Mouse (Mus musculus): ENCODE results near the gene Kif1c. TPM values are rescaled to one million over a fixed set of nuclear protein-coding genes. Genes with fewer than 3 reads are reported as not detected.
"Not testable (repeated sequence)": the region's sequence is repeated elsewhere in the genome, so short reads cannot be mapped to it uniquely, and the experiment has no call there.

Gene Kif1c
- polyA plus RNA-seq, 1 experiment: 13.9 TPM

DNA sequence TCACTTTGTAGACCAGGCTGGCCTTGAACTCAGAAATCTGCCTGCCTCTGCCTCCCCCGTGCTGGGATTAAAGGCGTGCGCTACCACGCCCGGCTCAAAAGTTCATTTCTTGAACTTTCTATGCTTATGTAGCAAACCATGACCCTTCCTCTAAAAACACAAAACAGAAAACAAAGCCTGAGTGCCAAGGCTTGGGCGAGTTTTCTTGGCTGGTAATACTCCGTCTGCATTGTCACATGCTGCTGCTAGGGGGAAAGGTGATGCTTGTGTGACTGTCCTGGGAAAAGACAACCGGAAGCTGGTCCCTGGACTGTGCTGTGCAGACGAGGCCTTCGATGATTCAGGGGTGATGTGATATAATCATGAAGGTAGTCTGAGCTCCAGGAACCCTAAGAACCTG, 52.8 kb downstream of the Kif1c start:
- H3K27me3 ChIP-seq (replicated peaks): peaks cover 35% of the 10 kb centered on the region
- no peak overlapping the region for H3K4me3 ChIP-seq (replicated peaks)
- H3K36me3 ChIP-seq (replicated peaks; ENCODE audit: low read length): no peaks in the 10 kb centered on the region
- peaks cover 12% of the 10 kb centered on the region for H3K9me3 ChIP-seq
- no peak for TF ChIP-seq GATA1 (IDR thresholded peaks at IDR 0.05; ENCODE audit: borderline replicate concordance, low read length)
- no peak for TF ChIP-seq FLI1 (IDR thresholded peaks at IDR 0.05; ENCODE audit: low read length)
- H3K4me1 ChIP-seq: peaks cover 10% of the 10 kb centered on the region

DNA sequence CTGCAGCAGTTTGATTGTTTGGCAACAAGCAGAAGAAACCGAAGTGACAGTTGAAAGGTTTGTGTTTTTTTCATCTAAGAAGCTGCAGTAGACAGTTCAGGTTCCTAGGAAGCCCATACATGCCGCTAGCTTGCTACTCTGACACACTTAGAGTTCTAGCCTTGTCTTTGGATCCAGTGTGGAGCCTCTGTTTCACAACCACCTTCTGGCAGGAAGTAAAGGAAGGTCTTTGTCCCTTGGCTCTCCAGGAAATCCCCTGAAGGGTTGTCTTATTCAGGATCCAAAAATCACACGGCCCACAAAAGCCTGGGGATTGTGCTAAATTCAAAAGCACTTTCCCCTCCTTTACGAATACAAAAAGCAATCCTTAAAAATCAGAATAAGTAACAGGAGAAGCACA, 54.1 kb downstream of the Kif1c start:
- no peaks in the 10 kb centered on the region for H3K36me3 ChIP-seq (replicated peaks; ENCODE audit: low read length)
- no peaks in the 10 kb centered on the region for H3K9me3 ChIP-seq
- no peak overlapping the region for H3K4me3 ChIP-seq (replicated peaks)
- H3K27me3 ChIP-seq (replicated peaks): peaks cover 34% of the 10 kb centered on the region
- TF ChIP-seq GATA1 (IDR thresholded peaks at IDR 0.05; ENCODE audit: borderline replicate concordance, low read length) (no peak), FLI1 (IDR thresholded peaks at IDR 0.05; ENCODE audit: low read length) (no peak)
- H3K4me1 ChIP-seq: peaks cover 16% of the 10 kb centered on the region

DNA sequence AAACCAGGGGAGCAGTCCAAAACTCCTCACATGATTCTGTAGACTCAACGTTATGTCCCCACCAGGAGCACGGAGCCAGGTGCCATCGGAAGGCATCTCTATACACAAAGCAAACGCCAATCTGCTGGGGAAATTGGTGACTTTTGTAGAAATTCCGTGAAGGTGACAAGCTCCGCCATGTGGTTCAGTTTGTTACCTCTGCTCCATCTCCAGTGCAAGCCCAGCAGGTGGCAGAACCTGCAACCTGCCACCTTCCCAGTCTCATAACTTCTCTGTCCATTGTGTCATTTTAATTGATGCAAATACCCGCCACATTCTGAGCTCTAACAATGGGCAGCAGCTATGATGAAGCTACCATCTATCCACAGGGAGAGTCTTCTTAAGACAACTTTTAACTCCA, 54.6 kb downstream of the Kif1c start:
- H3K36me3 ChIP-seq (replicated peaks; ENCODE audit: low read length): no peaks in the 10 kb centered on the region
- peaks cover 16% of the 10 kb centered on the region for H3K4me1 ChIP-seq
- TF ChIP-seq FLI1 (IDR thresholded peaks at IDR 0.05; ENCODE audit: low read length) (no peak), GATA1 (IDR thresholded peaks at IDR 0.05; ENCODE audit: borderline replicate concordance, low read length) (no peak)
- no peak overlapping the region for H3K4me3 ChIP-seq (replicated peaks)
- H3K9me3 ChIP-seq: no peaks in the 10 kb centered on the region
- peaks cover 32% of the 10 kb centered on the region for H3K27me3 ChIP-seq (replicated peaks)

DNA sequence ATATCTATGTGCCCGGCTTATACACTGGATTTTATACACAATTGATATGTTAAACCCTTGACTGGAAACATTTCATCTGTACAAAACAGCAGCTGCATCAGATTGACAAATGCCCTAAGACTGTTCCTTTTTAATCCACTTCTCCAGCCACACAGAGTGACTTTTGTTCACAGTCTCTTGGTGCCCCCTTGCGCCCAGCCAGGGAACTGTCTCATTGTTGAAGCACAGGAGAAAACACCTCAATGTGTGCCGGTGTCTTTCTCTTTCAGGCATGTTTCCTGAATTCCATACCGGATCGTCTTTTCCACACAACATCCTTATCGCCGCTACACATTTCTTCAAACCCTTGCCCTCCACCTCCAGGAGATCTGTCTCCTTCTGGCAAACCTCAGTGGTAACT, 55.3 kb downstream of the Kif1c start:
- H3K4me1 ChIP-seq: peaks cover 16% of the 10 kb centered on the region
- peak overlapping the region; percentile 66 for H3K4me3 ChIP-seq (replicated peaks)
- TF ChIP-seq GATA1 (IDR thresholded peaks at IDR 0.05; ENCODE audit: borderline replicate concordance, low read length) (no peak), FLI1 (IDR thresholded peaks at IDR 0.05; ENCODE audit: low read length) (no peak)
- H3K27me3 ChIP-seq (replicated peaks): peaks cover 28% of the 10 kb centered on the region
- H3K36me3 ChIP-seq (replicated peaks; ENCODE audit: low read length): no peaks in the 10 kb centered on the region
- no peaks in the 10 kb centered on the region for H3K9me3 ChIP-seq

DNA sequence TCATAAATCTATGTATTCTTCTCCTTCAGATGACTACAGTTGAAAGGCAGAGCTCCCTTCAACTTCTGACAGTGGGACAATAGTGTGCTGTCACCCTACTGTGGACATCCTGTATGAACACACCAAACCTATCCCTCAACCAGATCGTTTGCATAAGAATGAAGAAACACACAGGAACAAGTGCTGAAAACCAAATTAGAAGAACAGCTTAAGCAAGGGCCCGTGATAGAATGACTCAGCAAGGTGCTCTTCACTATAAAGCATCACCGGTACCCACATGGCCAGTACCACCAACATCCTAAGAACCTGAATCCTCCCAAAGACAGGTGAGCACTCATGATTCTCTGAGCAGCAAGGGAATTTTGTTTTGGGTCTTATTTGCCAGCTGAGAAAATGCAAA, 60.1 kb downstream of the Kif1c start:
- not testable (repeated sequence) for H3K36me3 ChIP-seq (replicated peaks; ENCODE audit: low read length); H3K4me3 ChIP-seq (replicated peaks); H3K9me3 ChIP-seq
- Histone ChIP-seq H3K4me1 (peaks cover 40% of the 10 kb centered on the region), H3K27me3 (replicated peaks) (peaks cover 12% of the 10 kb centered on the region)

DNA sequence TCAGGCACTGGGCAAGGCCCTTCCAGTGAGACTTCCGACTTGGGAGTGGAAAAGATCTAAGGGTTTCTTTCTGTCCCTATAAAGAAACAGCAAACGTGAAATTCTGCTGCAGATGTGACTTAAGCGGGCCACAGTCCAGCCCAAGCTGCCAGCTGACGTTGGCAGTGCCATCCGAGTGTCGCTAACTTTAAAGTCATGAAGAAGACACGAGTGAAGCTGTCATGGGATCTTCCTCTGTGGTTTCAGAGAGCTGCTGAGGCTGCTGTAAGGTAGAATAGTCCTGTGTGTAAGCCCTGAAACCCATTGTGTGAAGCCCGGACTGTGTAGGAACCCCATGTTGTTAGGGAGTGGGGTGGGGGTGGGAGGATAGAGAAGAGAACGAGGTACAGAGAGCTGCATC, 62.3 kb downstream of the Kif1c start:
- Histone ChIP-seq H3K4me3 (replicated peaks) (no peak overlapping the region), H3K9me3 (no peaks in the 10 kb centered on the region)

DNA sequence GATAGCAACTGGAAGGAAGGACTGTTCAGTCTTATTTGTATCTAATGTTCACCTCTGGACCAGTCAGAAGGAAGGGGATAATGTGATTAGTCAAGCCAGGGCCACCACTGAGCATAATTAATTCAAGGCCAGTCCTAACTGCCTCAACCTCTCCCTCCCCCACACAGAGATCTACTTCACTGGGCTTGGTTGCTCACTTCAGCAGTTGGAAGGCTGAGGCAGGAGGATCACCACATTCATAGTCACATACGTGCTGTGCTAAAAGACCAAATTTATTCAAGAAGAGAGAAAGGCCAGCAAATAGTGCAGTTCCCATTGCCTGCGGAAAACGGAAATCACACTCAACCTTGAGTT, 63.2 kb downstream of the Kif1c start:
- peaks cover 10% of the 10 kb centered on the region for H3K36me3 ChIP-seq (replicated peaks; ENCODE audit: low read length)
- peaks cover 2% of the 10 kb centered on the region for H3K27me3 ChIP-seq (replicated peaks)
- TF ChIP-seq GATA1 (IDR thresholded peaks at IDR 0.05; ENCODE audit: borderline replicate concordance, low read length): no peak
- TF ChIP-seq FLI1 (IDR thresholded peaks at IDR 0.05; ENCODE audit: low read length): no peak
- peaks cover 45% of the 10 kb centered on the region for H3K4me1 ChIP-seq
- no peaks in the 10 kb centered on the region for H3K9me3 ChIP-seq
- H3K4me3 ChIP-seq (replicated peaks): peak overlapping the region; percentile 98

More for the DNA sequence above, 62.3 kb downstream of the Kif1c start:
- Histone ChIP-seq H3K4me1 (peaks cover 47% of the 10 kb centered on the region), H3K27me3 (replicated peaks) (peaks cover 2% of the 10 kb centered on the region), H3K36me3 (replicated peaks; ENCODE audit: low read length) (peaks cover 4% of the 10 kb centered on the region)
- no peak for TF ChIP-seq FLI1 (IDR thresholded peaks at IDR 0.05; ENCODE audit: low read length)
- no peak for TF ChIP-seq GATA1 (IDR thresholded peaks at IDR 0.05; ENCODE audit: borderline replicate concordance, low read length)

DNA sequence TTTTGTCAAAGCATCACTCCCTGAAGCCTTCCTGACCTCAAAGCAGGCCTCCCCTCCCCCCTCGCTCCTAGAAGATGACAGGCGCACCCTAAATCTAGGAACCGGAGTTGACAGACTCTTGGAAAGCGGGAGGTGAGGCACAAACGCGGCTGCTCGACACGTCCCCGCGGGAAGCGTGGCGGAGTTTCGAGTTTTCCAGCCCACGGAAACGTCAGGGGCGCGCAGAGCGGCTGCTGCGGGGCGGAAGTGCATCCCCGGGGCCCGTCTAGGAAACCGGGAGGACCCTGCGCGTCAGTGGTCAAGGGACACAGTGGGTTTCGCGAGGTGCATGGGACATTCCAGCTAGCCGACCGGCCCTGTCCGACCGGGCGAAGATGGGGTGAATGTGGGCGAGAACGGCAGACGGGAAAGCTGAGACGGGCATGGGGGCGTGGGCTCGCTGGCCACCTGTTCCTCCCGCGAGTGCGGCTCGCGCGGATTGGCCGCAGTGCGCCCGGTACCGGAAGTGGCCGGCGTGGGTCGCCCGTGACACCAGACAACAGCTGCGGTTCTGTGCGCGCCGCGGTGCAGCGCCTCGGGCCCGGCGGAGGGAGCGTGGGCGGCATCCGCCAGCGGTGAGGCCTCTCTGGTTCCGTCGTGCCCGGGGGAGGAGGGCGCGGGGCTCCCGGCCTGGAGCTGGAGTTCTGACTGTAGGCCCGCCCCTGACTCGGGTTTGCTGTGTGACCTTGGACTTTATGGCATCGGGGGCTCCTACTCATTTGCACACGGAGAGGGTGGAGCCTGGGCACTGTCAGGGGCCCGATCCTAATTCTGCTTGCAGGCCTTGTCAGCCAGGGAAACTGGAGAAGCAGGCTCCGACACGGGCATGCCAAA, 63.8 kb downstream of the Kif1c start, which contains the start of gene Zfp3:
Gene Zfp3, plus strand, starts transcription at position 274 of the 873 bp plus-strand sequence.
- TF ChIP-seq GATA1 (IDR thresholded peaks at IDR 0.05; ENCODE audit: borderline replicate concordance, low read length): no peak
- TF ChIP-seq FLI1 (IDR thresholded peaks at IDR 0.05; ENCODE audit: low read length): no peak
- Histone ChIP-seq H3K4me1 (peaks cover 41% of the 10 kb centered on the region), H3K9me3 (no peaks in the 10 kb centered on the region), H3K27me3 (replicated peaks) (no peaks in the 10 kb centered on the region), H3K36me3 (replicated peaks; ENCODE audit: low read length) (peaks cover 10% of the 10 kb centered on the region), H3K4me3 (replicated peaks) (peak within 1 kb of the TSS; percentile 98)

DNA sequence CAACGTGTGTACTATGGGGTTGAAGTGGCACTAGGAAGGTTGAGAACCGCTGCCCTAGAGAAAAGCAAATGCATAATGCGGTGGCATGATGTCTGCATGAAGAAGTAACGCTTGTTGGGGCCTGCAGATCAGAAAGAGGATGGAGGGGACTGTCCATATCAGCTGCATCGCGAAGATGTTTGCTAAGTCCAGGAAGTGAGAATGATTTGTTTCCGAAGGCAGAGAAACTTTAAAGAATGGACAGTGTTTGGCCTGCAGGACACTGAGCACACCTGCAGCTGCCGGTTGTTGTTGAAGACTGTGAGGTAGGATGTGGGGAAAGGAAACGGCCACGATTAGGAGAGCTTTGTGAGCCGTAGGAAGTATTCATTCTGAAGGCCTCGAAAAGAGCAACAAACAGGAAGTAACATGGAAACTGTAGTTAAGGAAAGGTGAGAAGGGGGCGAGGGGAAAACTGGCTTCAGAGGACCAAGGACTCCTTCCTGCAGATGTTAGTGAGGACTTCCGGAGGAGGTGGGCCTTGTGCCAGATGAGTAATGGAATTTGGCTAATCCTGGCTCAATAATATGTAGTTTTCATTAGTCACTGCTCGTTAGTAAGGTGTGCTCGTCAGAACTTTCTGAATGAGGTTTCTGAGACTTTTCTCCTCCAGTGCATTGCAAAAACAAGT, 65.6 kb downstream of the Kif1c start:
- Histone ChIP-seq H3K27me3 (replicated peaks) (no peaks in the 10 kb centered on the region), H3K36me3 (replicated peaks; ENCODE audit: low read length) (peaks cover 11% of the 10 kb centered on the region), H3K4me3 (replicated peaks) (peak overlapping the region; percentile 8), H3K9me3 (no peaks in the 10 kb centered on the region), H3K4me1 (peaks cover 52% of the 10 kb centered on the region)
- TF ChIP-seq GATA1 (IDR thresholded peaks at IDR 0.05; ENCODE audit: borderline replicate concordance, low read length) (no peak), FLI1 (IDR thresholded peaks at IDR 0.05; ENCODE audit: low read length) (no peak)

DNA sequence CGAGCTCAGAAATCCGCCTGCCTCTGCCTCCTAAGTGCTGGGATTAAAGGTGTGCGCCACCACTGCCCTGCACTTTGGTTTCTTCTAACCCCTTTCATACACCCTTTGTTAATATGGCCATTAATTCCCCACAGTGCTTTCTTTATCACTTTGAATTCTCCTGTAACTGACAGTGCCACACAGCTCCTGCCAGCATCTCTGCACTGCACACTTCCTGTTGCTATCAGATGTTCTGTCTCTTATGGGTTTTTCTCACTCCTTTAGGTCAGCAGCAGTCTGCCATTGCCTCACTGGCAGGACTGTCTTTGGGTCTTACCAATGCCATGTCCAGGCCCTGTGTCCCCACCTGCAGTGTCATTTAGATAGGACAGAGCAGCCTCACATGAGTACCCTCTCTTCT, 70.5 kb downstream of the Kif1c start:
- Histone ChIP-seq H3K4me3 (replicated peaks) (peak overlapping the region; percentile 59), H3K4me1 (peaks cover 35% of the 10 kb centered on the region), H3K9me3 (peaks cover 14% of the 10 kb centered on the region), H3K36me3 (replicated peaks; ENCODE audit: low read length) (peaks cover 36% of the 10 kb centered on the region), H3K27me3 (replicated peaks) (no peaks in the 10 kb centered on the region)
- TF ChIP-seq FLI1 (IDR thresholded peaks at IDR 0.05; ENCODE audit: low read length): no peak
- no peak for TF ChIP-seq GATA1 (IDR thresholded peaks at IDR 0.05; ENCODE audit: borderline replicate concordance, low read length)

Measured in megakaryocyte, embryonic 14.5 days (primary cell).